Mouse (Mus musculus): ENCODE results near the gene Pcyt2. TPM values are rescaled to one million over a fixed set of nuclear protein-coding genes. Genes with fewer than 3 reads are reported as not detected.

Pcyt2 gene
- polyA plus RNA-seq, 2 experiments, result 101 to 247 TPM

DNA sequence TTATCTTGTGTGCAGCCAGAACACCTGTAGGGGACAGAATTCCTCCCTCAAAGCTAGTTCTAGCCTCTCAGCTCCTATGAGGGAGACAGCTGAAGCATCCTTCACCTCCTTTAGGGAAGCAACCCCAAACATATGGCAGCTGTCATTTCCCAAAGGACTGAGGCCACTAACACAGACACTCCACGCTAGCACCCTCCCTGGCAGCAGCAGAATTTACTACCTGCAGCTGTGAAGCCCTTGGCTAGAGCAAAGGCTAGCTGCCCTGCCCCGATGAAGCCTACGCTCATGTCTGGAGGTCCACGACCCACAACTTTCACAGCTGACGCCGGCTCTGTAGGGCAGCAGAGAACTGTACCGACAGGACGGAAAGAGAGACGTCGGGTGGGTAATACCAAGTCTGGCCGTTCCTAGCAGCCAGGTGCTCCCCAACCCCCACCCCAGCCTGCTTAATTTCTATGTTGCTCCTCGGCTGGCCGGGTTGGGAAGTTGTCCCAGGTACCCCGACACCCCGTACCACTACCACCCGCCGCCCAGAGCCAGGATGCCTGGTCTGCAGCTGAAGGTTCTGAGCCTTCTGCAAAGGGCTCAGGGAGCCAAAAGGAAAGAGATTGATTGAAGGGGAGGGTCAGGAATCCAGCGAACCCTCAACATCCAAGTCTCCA, 25.3 kb upstream of the Pcyt2 start:
- H3K27me3 ChIP-seq (ENCODE audit: control insufficient read depth, insufficient read depth, low read length), result no peaks in the 10 kb centered on the region
- H3K4me3 ChIP-seq (replicated peaks; ENCODE audit: low read length), result peak overlapping the region; percentile 53
- DNase-seq (ENCODE audit: low spot score), result peak; percentile 26
- no peak for TF ChIP-seq POLR2A (IDR thresholded peaks at IDR 0.05; ENCODE audit: borderline replicate concordance, extremely low read depth, insufficient read depth, insufficient read length)
- H3K4me1 ChIP-seq (ENCODE audit: control insufficient read depth, insufficient read depth, low read length), result peaks cover 14% of the 10 kb centered on the region
- peak overlapping the region; percentile 73 for H3K27ac ChIP-seq (replicated peaks; ENCODE audit: low read depth, low read length)
- H3K36me3 ChIP-seq (ENCODE audit: control insufficient read depth, insufficient read depth, low read length), result no peaks in the 10 kb centered on the region
- peak overlapping the region; percentile 73 for H3K9ac ChIP-seq (ENCODE audit: low read depth, low read length, severe bottlenecking)
- WGBS, result 2% methylated on average over 18 of the region's 18 CpGs
- H3K9me3 ChIP-seq (ENCODE audit: control insufficient read depth, low read length), result no peaks in the 10 kb centered on the region
- peak; percentile 56 for ATAC-seq (ENCODE audit: low FRiP score, low read depth)
- peak overlapping the region; percentile 91 for H3K4me2 ChIP-seq (replicated peaks; ENCODE audit: low read depth, low read length, severe bottlenecking)

GRCm38 (mm10) chr11:120641869-120642268, 24.1 kb upstream of the Pcyt2 start:
- whole genome bisulfite sequencing, result 77% methylated on average over 8 of the region's 8 CpGs

DNA sequence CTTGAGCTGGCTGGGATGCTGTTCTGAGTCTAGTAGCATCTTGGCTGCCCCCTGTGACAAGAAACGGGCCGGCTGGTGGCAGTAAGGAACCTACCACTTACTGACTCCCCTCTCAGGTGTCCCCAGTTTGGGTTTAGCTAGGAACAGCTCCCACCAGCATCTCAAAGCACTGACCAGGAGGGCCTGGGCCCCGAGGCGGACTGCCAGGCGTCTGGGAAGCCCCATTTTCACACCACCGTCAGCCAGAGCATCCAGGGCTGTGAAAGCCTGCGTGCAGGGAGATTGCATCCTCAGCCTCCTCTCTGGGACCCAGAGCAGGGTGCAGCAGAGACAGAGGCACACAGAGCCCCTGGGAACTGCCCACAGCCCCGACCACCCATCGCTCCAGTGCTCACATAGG, 23.5 kb upstream of the Pcyt2 start:
- H3K9ac ChIP-seq (ENCODE audit: low read depth, low read length, severe bottlenecking), result no peak overlapping the region
- no peak overlapping the region for H3K4me2 ChIP-seq (replicated peaks; ENCODE audit: low read depth, low read length, severe bottlenecking)
- ATAC-seq (ENCODE audit: low FRiP score, low read depth), result no peak
- H3K27me3 ChIP-seq (ENCODE audit: control insufficient read depth, insufficient read depth, low read length), result no peaks in the 10 kb centered on the region
- no peaks in the 10 kb centered on the region for H3K36me3 ChIP-seq (ENCODE audit: control insufficient read depth, insufficient read depth, low read length)
- no peak overlapping the region for H3K4me3 ChIP-seq (replicated peaks; ENCODE audit: low read length)
- no peaks in the 10 kb centered on the region for H3K9me3 ChIP-seq (ENCODE audit: control insufficient read depth, low read length)
- 52% methylated on average over 9 of the region's 9 CpGs for WGBS
- H3K4me1 ChIP-seq (ENCODE audit: control insufficient read depth, insufficient read depth, low read length), result peaks cover 14% of the 10 kb centered on the region
- no peak overlapping the region for H3K27ac ChIP-seq (replicated peaks; ENCODE audit: low read depth, low read length)
- TF ChIP-seq POLR2A (IDR thresholded peaks at IDR 0.05; ENCODE audit: borderline replicate concordance, extremely low read depth, insufficient read depth, insufficient read length), result no peak
- no peak for DNase-seq (ENCODE audit: low spot score)

More at GRCm38 (mm10) chr11:120641869-120642268, 24.1 kb upstream of the Pcyt2 start:
- Histone ChIP-seq H3K9me3 (ENCODE audit: control insufficient read depth, low read length) (no peaks in the 10 kb centered on the region), H3K4me1 (ENCODE audit: control insufficient read depth, insufficient read depth, low read length) (peaks cover 14% of the 10 kb centered on the region), H3K4me3 (replicated peaks; ENCODE audit: low read length) (no peak overlapping the region), H3K27ac (replicated peaks; ENCODE audit: low read depth, low read length) (no peak overlapping the region), H3K27me3 (ENCODE audit: control insufficient read depth, insufficient read depth, low read length) (no peaks in the 10 kb centered on the region), H3K36me3 (ENCODE audit: control insufficient read depth, insufficient read depth, low read length) (no peaks in the 10 kb centered on the region), H3K4me2 (replicated peaks; ENCODE audit: low read depth, low read length, severe bottlenecking) (peak overlapping the region; percentile 91; the same call in 1 of the 2 replicates), H3K9ac (ENCODE audit: low read depth, low read length, severe bottlenecking) (no peak overlapping the region)
- ATAC-seq (ENCODE audit: low FRiP score, low read depth), result no peak
- TF ChIP-seq POLR2A (IDR thresholded peaks at IDR 0.05; ENCODE audit: borderline replicate concordance, extremely low read depth, insufficient read depth, insufficient read length), result no peak
- no peak for DNase-seq (ENCODE audit: low spot score)

GRCm38 (mm10) chr11:120634810-120635209, 17.1 kb upstream of the Pcyt2 start:
- Histone ChIP-seq H3K4me2 (replicated peaks; ENCODE audit: low read depth, low read length, severe bottlenecking) (no peak overlapping the region), H3K9ac (ENCODE audit: low read depth, low read length, severe bottlenecking) (no peak overlapping the region), H3K4me3 (replicated peaks; ENCODE audit: low read length) (no peak overlapping the region), H3K36me3 (ENCODE audit: control insufficient read depth, insufficient read depth, low read length) (no peaks in the 10 kb centered on the region), H3K27ac (replicated peaks; ENCODE audit: low read depth, low read length) (no peak overlapping the region), H3K27me3 (ENCODE audit: control insufficient read depth, insufficient read depth, low read length) (no peaks in the 10 kb centered on the region), H3K4me1 (ENCODE audit: control insufficient read depth, insufficient read depth, low read length) (peaks cover 15% of the 10 kb centered on the region), H3K9me3 (ENCODE audit: control insufficient read depth, low read length) (no peaks in the 10 kb centered on the region)
- 87% methylated on average over 5 of the region's 5 CpGs for WGBS
- DNase-seq (ENCODE audit: low spot score) (no peak), ATAC-seq (ENCODE audit: low FRiP score, low read depth) (no peak)
- no peak for TF ChIP-seq POLR2A (IDR thresholded peaks at IDR 0.05; ENCODE audit: borderline replicate concordance, extremely low read depth, insufficient read depth, insufficient read length)

DNA sequence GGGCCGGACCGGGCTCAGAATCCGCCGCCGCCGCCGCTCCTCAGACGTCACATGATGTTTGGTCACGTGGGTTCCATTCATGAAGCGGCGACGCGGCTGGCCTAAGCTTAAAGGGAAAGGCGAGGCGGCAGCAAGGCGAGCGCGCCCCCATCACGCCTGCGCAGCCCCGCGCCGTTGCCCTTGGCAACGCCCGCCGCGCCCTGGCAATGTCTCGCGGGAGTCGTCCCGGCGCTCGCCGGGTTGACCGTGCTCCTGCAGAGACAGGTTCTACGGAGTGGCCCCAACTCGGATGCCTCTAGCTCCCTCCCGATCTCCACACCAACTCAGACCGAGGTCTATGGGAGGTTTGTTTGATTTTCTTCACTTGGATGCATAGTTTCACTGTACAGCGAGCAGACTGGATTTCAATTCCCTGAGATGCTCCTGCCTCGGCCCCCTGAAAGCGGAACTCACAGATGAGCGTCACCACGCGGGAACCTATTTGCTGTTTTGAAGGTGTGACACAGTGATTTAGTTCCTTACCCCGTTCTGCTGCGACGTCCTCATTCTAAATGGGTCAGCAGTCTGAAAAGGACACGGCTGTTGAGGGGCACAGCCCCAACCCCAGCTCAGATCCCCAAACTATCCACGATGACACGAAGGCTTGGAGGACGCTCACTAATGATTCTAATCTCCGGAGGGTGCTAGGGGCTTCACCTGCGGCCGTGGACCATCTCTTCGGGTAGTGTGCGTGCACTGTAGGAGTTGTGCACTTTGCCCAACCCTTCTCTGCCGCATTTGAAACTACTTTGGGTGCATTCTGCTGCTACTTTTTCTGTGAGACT, 16.0 kb upstream of the Pcyt2 start, which contains the start of gene Mafg:
TSS of gene Mafg (minus strand) at position 81 of the 824 bp plus-strand sequence.
- ATAC-seq (ENCODE audit: low FRiP score, low read depth), result peak; percentile 91
- Histone ChIP-seq H3K4me1 (ENCODE audit: control insufficient read depth, insufficient read depth, low read length) (peaks cover 15% of the 10 kb centered on the region), H3K9ac (ENCODE audit: low read depth, low read length, severe bottlenecking) (peak within 1 kb of the TSS; percentile 88), H3K9me3 (ENCODE audit: control insufficient read depth, low read length) (no peaks in the 10 kb centered on the region), H3K27ac (replicated peaks; ENCODE audit: low read depth, low read length) (peak within 1 kb of the TSS; percentile 76), H3K27me3 (ENCODE audit: control insufficient read depth, insufficient read depth, low read length) (no peaks in the 10 kb centered on the region), H3K4me2 (replicated peaks; ENCODE audit: low read depth, low read length, severe bottlenecking) (peak within 1 kb of the TSS; percentile 70), H3K4me3 (replicated peaks; ENCODE audit: low read length) (peak within 1 kb of the TSS; percentile 96), H3K36me3 (ENCODE audit: control insufficient read depth, insufficient read depth, low read length) (peaks cover 8% of the 10 kb centered on the region)
- no peak for TF ChIP-seq POLR2A (IDR thresholded peaks at IDR 0.05; ENCODE audit: borderline replicate concordance, extremely low read depth, insufficient read depth, insufficient read length)
- peak; percentile 96 for DNase-seq (ENCODE audit: low spot score)
- 11% methylated on average over 55 of the region's 58 CpGs for WGBS

Data from limb, embryonic 14.5 days (tissue).